24 mouse cellular contexts compared by ENCODE assay signal in genomic region chr3:120341882-120342281, GRCm38 (mm10).
DNase-seq lines count a peak whose midpoint lies in the region; ATAC-seq and TF ChIP-seq lines count a peak whose summit lies in the region.
"Had no signal": no experiment of that assay in that cellular context is flagged by ENCODE, and none has a peak within 500 bp of the region (broad histone marks: within the 10 kb centered on the region; RNA-seq: fewer than 3 reads in every experiment).

No protein-coding gene starts in this region.

- no peak for TF ChIP-seq EP300 in heart, adult 2 months (IDR thresholded peaks at IDR 0.05; ENCODE audit: insufficient read depth, low read depth, low read length)

- no peak overlapping the region for H3K4me3 ChIP-seq in hindbrain, embryonic 13.5 days
- no peak overlapping the region for H3K4me3 ChIP-seq in hindbrain, embryonic 11.5 days (ENCODE audit: low read depth, low read length)
- no peak overlapping the region for H3K4me3 ChIP-seq in midbrain, embryonic 11.5 days (ENCODE audit: low read depth, low read length)
- H3K4me3 ChIP-seq in midbrain, embryonic 16.5 days (ENCODE audit: low read depth, low read length) = no peak overlapping the region
- no peak overlapping the region for H3K4me3 ChIP-seq in forebrain, postnatal 0 days (ENCODE audit: low read depth, low read length)
- H3K4me3 ChIP-seq in midbrain, embryonic 15.5 days = no peak overlapping the region
- no peak overlapping the region for H3K4me3 ChIP-seq in heart, adult 2 months
- H3K4me3 ChIP-seq: embryonic facial prominence, embryonic 13.5 days; heart, embryonic 12.5 days; limb, embryonic 15.5 days; liver, embryonic 15.5 days; myocyte; neural tube, embryonic 13.5 days had no signal

- no peak for DNase-seq in hindbrain, embryonic 11.5 days (ENCODE audit: low spot score)
- DNase-seq in midbrain, embryonic 11.5 days (ENCODE audit: low spot score, missing footprints) = no peak
- DNase-seq in forebrain, postnatal 0 days = peak; percentile 16
- DNase-seq in heart, adult 2 months = no peak
- DNase-seq: adrenal gland, postnatal 14 days; cerebellum, adult 8-10 months; cerebellum, postnatal 36 days; embryo, embryonic 11 days; heart, postnatal 10 days; kidney, adult 8-10 months; kidney, postnatal 10 days; lung, postnatal 4 days; retina, postnatal 1 day; right cerebral cortex, postnatal 25 days had no signal

- H3K4me2 ChIP-seq in hindbrain, embryonic 13.5 days = no peak overlapping the region
- no peak overlapping the region for H3K4me2 ChIP-seq in hindbrain, embryonic 11.5 days (replicated peaks; ENCODE audit: low read depth, low read length)
- H3K4me2 ChIP-seq in midbrain, embryonic 11.5 days = no peak overlapping the region
- H3K4me2 ChIP-seq in midbrain, embryonic 16.5 days (ENCODE audit: low read length) = no peak overlapping the region
- no peak overlapping the region for H3K4me2 ChIP-seq in forebrain, postnatal 0 days (ENCODE audit: low read depth)
- H3K4me2 ChIP-seq in midbrain, embryonic 15.5 days = no peak overlapping the region
- H3K4me2 ChIP-seq: embryonic facial prominence, embryonic 13.5 days; heart, embryonic 12.5 days; limb, embryonic 15.5 days; liver, embryonic 15.5 days; neural tube, embryonic 13.5 days had no signal

- no peak for ATAC-seq in hindbrain, embryonic 13.5 days (ENCODE audit: low FRiP score)
- ATAC-seq in hindbrain, embryonic 11.5 days (ENCODE audit: low FRiP score) = no peak
- ATAC-seq in midbrain, embryonic 11.5 days (ENCODE audit: low FRiP score) = no peak
- no peak for ATAC-seq in midbrain, embryonic 16.5 days
- ATAC-seq in forebrain, postnatal 0 days = no peak; the same call in 1 of the 2 replicates
- no peak for ATAC-seq in midbrain, embryonic 15.5 days (replicated peaks)
- ATAC-seq: CD4-positive, CD25-positive, alpha-beta regulatory T cell, adult 4 months had no signal

- H3K79me2 ChIP-seq in heart, adult 2 months (replicated peaks; ENCODE audit: control insufficient read depth, insufficient read depth, low read length) = no peaks in the 10 kb centered on the region

- H3K27me3 ChIP-seq in hindbrain, embryonic 13.5 days = no peaks in the 10 kb centered on the region
- H3K27me3 ChIP-seq in hindbrain, embryonic 11.5 days (ENCODE audit: control insufficient read depth, insufficient read depth, low read length) = no peaks in the 10 kb centered on the region
- no peaks in the 10 kb centered on the region for H3K27me3 ChIP-seq in midbrain, embryonic 11.5 days (ENCODE audit: control insufficient read depth, insufficient read depth, low read length)
- H3K27me3 ChIP-seq in midbrain, embryonic 16.5 days (ENCODE audit: control insufficient read depth, insufficient read depth, low read depth, low read length) = no peaks in the 10 kb centered on the region
- no peaks in the 10 kb centered on the region for H3K27me3 ChIP-seq in forebrain, postnatal 0 days (ENCODE audit: insufficient read depth, low read length)
- no peaks in the 10 kb centered on the region for H3K27me3 ChIP-seq in midbrain, embryonic 15.5 days (replicated peaks)
- no peaks in the 10 kb centered on the region for H3K27me3 ChIP-seq in heart, adult 2 months (ENCODE audit: control insufficient read depth, insufficient read depth, low read length)
- H3K27me3 ChIP-seq: embryonic facial prominence, embryonic 13.5 days; heart, embryonic 12.5 days; limb, embryonic 15.5 days; liver, embryonic 15.5 days; neural tube, embryonic 13.5 days had no signal

- H3K9me3 ChIP-seq in hindbrain, embryonic 13.5 days = no peaks in the 10 kb centered on the region
- H3K9me3 ChIP-seq in hindbrain, embryonic 11.5 days (ENCODE audit: control insufficient read depth, low read length) = no peaks in the 10 kb centered on the region
- no peaks in the 10 kb centered on the region for H3K9me3 ChIP-seq in midbrain, embryonic 11.5 days (ENCODE audit: control insufficient read depth, low read length)
- no peaks in the 10 kb centered on the region for H3K9me3 ChIP-seq in midbrain, embryonic 16.5 days (replicated peaks; ENCODE audit: control insufficient read depth, low read length, poor library complexity, severe bottlenecking)
- H3K9me3 ChIP-seq in forebrain, postnatal 0 days (ENCODE audit: low read length) = no peaks in the 10 kb centered on the region
- no peaks in the 10 kb centered on the region for H3K9me3 ChIP-seq in midbrain, embryonic 15.5 days
- H3K9me3 ChIP-seq: embryonic facial prominence, embryonic 13.5 days; heart, embryonic 12.5 days; limb, embryonic 15.5 days; liver, embryonic 15.5 days; neural tube, embryonic 13.5 days had no signal

- H3K4me1 ChIP-seq in hindbrain, embryonic 13.5 days (replicated peaks) = no peaks in the 10 kb centered on the region
- no peaks in the 10 kb centered on the region for H3K4me1 ChIP-seq in hindbrain, embryonic 11.5 days (replicated peaks; ENCODE audit: control insufficient read depth, insufficient read depth, low read length)
- H3K4me1 ChIP-seq in midbrain, embryonic 11.5 days (ENCODE audit: control insufficient read depth, insufficient read depth, low read length) = no peaks in the 10 kb centered on the region
- peaks cover 2% of the 10 kb centered on the region; the same call in 1 of the 2 replicates for H3K4me1 ChIP-seq in midbrain, embryonic 16.5 days (ENCODE audit: control insufficient read depth, insufficient read depth, low read length)
- 0 out of 2 replicates have a peak, but pooled peaks cover 5% of the 10 kb centered on the region for H3K4me1 ChIP-seq in forebrain, postnatal 0 days (ENCODE audit: insufficient read depth)
- H3K4me1 ChIP-seq in midbrain, embryonic 15.5 days = peaks cover 3% of the 10 kb centered on the region; the same call in 1 of the 2 replicates
- H3K4me1 ChIP-seq in heart, adult 2 months (ENCODE audit: control insufficient read depth, insufficient read depth, low read length) = no peaks in the 10 kb centered on the region
- H3K4me1 ChIP-seq: embryonic facial prominence, embryonic 13.5 days; heart, embryonic 12.5 days; limb, embryonic 15.5 days; liver, embryonic 15.5 days; neural tube, embryonic 13.5 days had no signal

- WGBS in hindbrain, embryonic 13.5 days = 75% methylated on average over 2 of the region's 2 CpGs
- WGBS in hindbrain, embryonic 11.5 days = 69% methylated on average over 2 of the region's 2 CpGs
- 61% methylated on average over 2 of the region's 2 CpGs for WGBS in midbrain, embryonic 11.5 days
- WGBS in midbrain, embryonic 16.5 days = 58% methylated on average over 2 of the region's 2 CpGs
- WGBS in forebrain, postnatal 0 days = 41% methylated on average over 2 of the region's 2 CpGs
- WGBS in midbrain, embryonic 15.5 days = 40% methylated on average over 2 of the region's 2 CpGs
- WGBS in heart, adult 2 months = 65% methylated on average over 2 of the region's 2 CpGs

- no peaks in the 10 kb centered on the region for H3K36me3 ChIP-seq in hindbrain, embryonic 13.5 days
- H3K36me3 ChIP-seq in hindbrain, embryonic 11.5 days (ENCODE audit: control insufficient read depth, insufficient read depth, low read length) = no peaks in the 10 kb centered on the region
- no peaks in the 10 kb centered on the region for H3K36me3 ChIP-seq in midbrain, embryonic 11.5 days (ENCODE audit: control insufficient read depth, insufficient read depth, low read length)
- H3K36me3 ChIP-seq in midbrain, embryonic 16.5 days (ENCODE audit: control insufficient read depth, insufficient read depth, low read length) = no peaks in the 10 kb centered on the region
- no peaks in the 10 kb centered on the region for H3K36me3 ChIP-seq in forebrain, postnatal 0 days (ENCODE audit: insufficient read depth)
- H3K36me3 ChIP-seq in midbrain, embryonic 15.5 days (replicated peaks) = no peaks in the 10 kb centered on the region
- H3K36me3 ChIP-seq in heart, adult 2 months (ENCODE audit: control insufficient read depth, insufficient read depth, low read length) = no peaks in the 10 kb centered on the region
- H3K36me3 ChIP-seq: embryonic facial prominence, embryonic 13.5 days; heart, embryonic 12.5 days; limb, embryonic 15.5 days; liver, embryonic 15.5 days; neural tube, embryonic 13.5 days had no signal

- peak overlapping the region; percentile 63; the same call in 1 of the 2 replicates for H3K27ac ChIP-seq in hindbrain, embryonic 13.5 days
- no peak overlapping the region for H3K27ac ChIP-seq in hindbrain, embryonic 11.5 days (ENCODE audit: low read depth, low read length)
- peak overlapping the region; percentile 14; the same call in 1 of the 2 replicates for H3K27ac ChIP-seq in midbrain, embryonic 11.5 days (ENCODE audit: low read depth, low read length)
- H3K27ac ChIP-seq in midbrain, embryonic 16.5 days (ENCODE audit: low read length) = no peak overlapping the region
- H3K27ac ChIP-seq in forebrain, postnatal 0 days (ENCODE audit: low read depth, low read length) = peak overlapping the region; percentile 24; the same call in 1 of the 2 replicates
- H3K27ac ChIP-seq in midbrain, embryonic 15.5 days = peak overlapping the region; percentile 45; the same call in 1 of the 2 replicates
- H3K27ac ChIP-seq in heart, adult 2 months = no peak overlapping the region
- H3K27ac ChIP-seq: embryonic facial prominence, embryonic 13.5 days; limb, embryonic 15.5 days; liver, embryonic 15.5 days; neural tube, embryonic 13.5 days had no signal

- intact Hi-C loops in heart, adult 2 months (cut with DNase I) = no loop called here

- no peak for TF ChIP-seq POLR2A in heart, adult 2 months (IDR thresholded peaks at IDR 0.05; ENCODE audit: insufficient read depth, low read depth, low read length)

- TF ChIP-seq CTCF in forebrain, postnatal 0 days (IDR thresholded peaks at IDR 0.05; ENCODE audit: low read depth) = no peak
- TF ChIP-seq CTCF in heart, adult 2 months (IDR thresholded peaks at IDR 0.05) = no peak

- no peak overlapping the region; the same call in 1 of the 2 replicates for H3K9ac ChIP-seq in hindbrain, embryonic 13.5 days
- no peak overlapping the region for H3K9ac ChIP-seq in hindbrain, embryonic 11.5 days (ENCODE audit: low read depth, low read length)
- H3K9ac ChIP-seq in midbrain, embryonic 11.5 days (ENCODE audit: low read length) = no peak overlapping the region
- H3K9ac ChIP-seq in midbrain, embryonic 16.5 days (ENCODE audit: low read depth, low read length) = no peak overlapping the region
- no peak overlapping the region for H3K9ac ChIP-seq in forebrain, postnatal 0 days
- H3K9ac ChIP-seq in midbrain, embryonic 15.5 days = no peak overlapping the region
- H3K9ac ChIP-seq in heart, adult 2 months (ENCODE audit: low read depth, low read length) = no peak overlapping the region
- H3K9ac ChIP-seq: embryonic facial prominence, embryonic 13.5 days; heart, embryonic 12.5 days; limb, embryonic 15.5 days; liver, embryonic 15.5 days; neural tube, embryonic 13.5 days had no signal

Comparison
In these comparisons a context has a peak if more than half of its experiments do, and no peak if none do; other contexts are left out.
1. H3K27ac ChIP-seq: peak in hindbrain, embryonic 13.5 days (single experiment), midbrain, embryonic 11.5 days (single experiment), forebrain, postnatal 0 days (single experiment) and midbrain, embryonic 15.5 days (single experiment); none in hindbrain, embryonic 11.5 days (single experiment), midbrain, embryonic 16.5 days (single experiment) and heart, adult 2 months (single experiment).